Mouse (Mus musculus) intestine, embryonic 14.5 days (tissue): ENCODE data around the gene Tmem178b. TPM values are rescaled to one million over a fixed set of nuclear protein-coding genes. Genes with fewer than 3 reads are reported as not detected.

Source experiments
- ATAC-seq: fragments of 200-750 bp; cut with Nextera tagmentation; replicated peaks from 2 replicates; pipeline ENCODE4 v1.8.0; 2017; ENCODE audit warnings: low read depth, moderate number of reproducible peaks, moderate TSS enrichment, moderate library complexity; ENCODE audit not compliant: low FRiP score, low TSS enrichment
- DNase-seq: peaks from one replicate; pipeline ENCODE4 v3.0.0-alpha.2; 2018; ENCODE audit warnings: low spot score
- H3K27ac ChIP-seq: fragments of 300-500 bp; sonication (generic); 2 replicates; pipeline ENCODE4 v1.5.1; 2014; ENCODE audit warnings: low read depth, mild to moderate bottlenecking, control low read depth
- H3K27me3 ChIP-seq: fragments of 300-500 bp; sonication (generic); replicated peaks from 2 replicates; pipeline ENCODE4 v1.6.1; 2014; ENCODE audit warnings: low read length, control low read depth; ENCODE audit not compliant: control insufficient read depth, insufficient read depth
- H3K36me3 ChIP-seq: fragments of 300-500 bp; sonication (generic); 2 replicates; pipeline ENCODE4 v1.6.1; 2014; ENCODE audit warnings: low read length, control low read depth; ENCODE audit not compliant: control insufficient read depth, insufficient read depth
- H3K4me1 ChIP-seq: fragments of 300-500 bp; sonication (generic); replicated peaks from 2 replicates; pipeline ENCODE4 v1.6.1; 2014; ENCODE audit warnings: low read length, control low read depth, mixed read lengths; ENCODE audit not compliant: control insufficient read depth, insufficient read depth
- H3K4me2 ChIP-seq: fragments of 300-500 bp; sonication (generic); 2 replicates; pipeline ENCODE4 v1.6.1; 2014; ENCODE audit warnings: low read length
- H3K4me3 ChIP-seq: fragments of 300-500 bp; sonication (generic); 2 replicates; pipeline ENCODE4 v1.5.1; 2014; ENCODE audit warnings: low read depth, low read length, control low read depth, mixed read lengths
- H3K9ac ChIP-seq: fragments of 300-500 bp; sonication (generic); 2 replicates; pipeline ENCODE4 v1.6.1; 2014; ENCODE audit warnings: mild to moderate bottlenecking, low read length
- H3K9me3 ChIP-seq: fragments of 300-500 bp; sonication (generic); 2 replicates; pipeline ENCODE4 v1.6.1; 2016; ENCODE audit warnings: low read length, control low read depth; ENCODE audit not compliant: control insufficient read depth
- WGBS: fragments of 180-500 bp; shearing (Covaris S2); extraction: QIAGEN DNeasy Blood & Tissue Kit; methylation state at CpG from one replicate; pipeline ENCODE4 v1.1.7; 2014; 5-methylcytosine and 5-hydroxymethylcytosine counted together
- polyA plus RNA-seq: library from polyadenylated mRNA; unstranded; fragments of >200 nt; fragmentation: Nextera tagmentation; extraction: Ambion mirVana; gene quantifications from 2 replicates; pipeline ENCODE4 v1.2.1, GENCODE M21; 2014

Tmem178b gene
- polyA plus RNA-seq, 1 experiment from 2014 or later, result 1.5 TPM

- Histone ChIP-seq H3K27me3 (no peaks in the 10 kb centered on the region), H3K27ac (no peak overlapping the region), H3K4me3 (no peak overlapping the region), H3K4me2 (no peak overlapping the region), H3K4me1 (no peaks in the 10 kb centered on the region), H3K9me3 (no peaks in the 10 kb centered on the region), H3K36me3 (no peaks in the 10 kb centered on the region), H3K9ac (no peak overlapping the region)
- DNase-seq (no peak), ATAC-seq (no peak)
- 84% methylated on average over 7 of the region's 7 CpGs for WGBS
Observed at GRCm38 (mm10) chr6:39940920-39941319, 67.8 kb downstream of the Tmem178b start.

- no peaks in the 10 kb centered on the region for H3K27me3 ChIP-seq
- no peak overlapping the region for H3K27ac ChIP-seq
- ATAC-seq (no peak), DNase-seq (no peak)
- H3K9ac ChIP-seq, result no peak overlapping the region
- no peak overlapping the region for H3K4me2 ChIP-seq
- H3K36me3 ChIP-seq, result no peaks in the 10 kb centered on the region
- 76% methylated on average over 9 of the region's 9 CpGs for WGBS
- no peaks in the 10 kb centered on the region for H3K9me3 ChIP-seq
- H3K4me1 ChIP-seq, result no peaks in the 10 kb centered on the region
- H3K4me3 ChIP-seq, result no peak overlapping the region
Observed at GRCm38 (mm10) chr6:39944854-39945253, 71.8 kb downstream of the Tmem178b start.

GRCm38 (mm10) chr6:39945670-39946440 is 72.8 kb downstream of the Tmem178b start:
- Histone ChIP-seq H3K27me3 (no peaks in the 10 kb centered on the region), H3K4me1 (no peaks in the 10 kb centered on the region), H3K9ac (no peak overlapping the region), H3K4me3 (no peak overlapping the region), H3K27ac (no peak overlapping the region), H3K36me3 (no peaks in the 10 kb centered on the region), H3K9me3 (no peaks in the 10 kb centered on the region), H3K4me2 (no peak overlapping the region)
- DNase-seq (no peak), ATAC-seq (no peak)
- 77% methylated on average over 5 of the region's 5 CpGs for WGBS

GRCm38 (mm10) chr6:39946601-39947000 is 73.5 kb downstream of the Tmem178b start:
- Histone ChIP-seq H3K9me3 (no peaks in the 10 kb centered on the region), H3K9ac (no peak overlapping the region), H3K4me3 (no peak overlapping the region), H3K27me3 (no peaks in the 10 kb centered on the region), H3K4me2 (no peak overlapping the region), H3K36me3 (no peaks in the 10 kb centered on the region), H3K4me1 (no peaks in the 10 kb centered on the region), H3K27ac (no peak overlapping the region)
- no peak for ATAC-seq
- DNase-seq, result no peak
- 77% methylated on average over 4 of the region's 4 CpGs for WGBS

DNA sequence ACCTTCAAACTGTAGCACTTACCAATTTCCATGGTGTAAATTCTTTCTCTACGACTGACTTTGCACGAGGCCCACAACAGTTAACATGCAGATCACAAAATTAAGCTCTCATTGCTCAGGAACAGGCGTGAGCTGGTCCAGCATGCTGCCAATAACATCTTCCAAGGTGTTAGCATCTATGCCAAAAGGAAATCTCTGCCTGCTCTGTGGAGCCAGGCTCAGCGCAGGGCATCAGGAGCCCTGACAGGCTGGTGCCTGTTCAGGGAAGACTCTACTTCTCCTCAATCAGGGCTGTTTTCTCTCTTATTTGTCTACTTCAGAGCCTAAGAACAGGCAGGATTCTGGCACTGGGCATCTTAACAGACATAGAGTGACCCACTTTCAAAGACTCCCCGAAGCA is 80.9 kb downstream of the Tmem178b start:
- Histone ChIP-seq H3K36me3 (no peaks in the 10 kb centered on the region), H3K9me3 (no peaks in the 10 kb centered on the region), H3K27ac (no peak overlapping the region), H3K4me2 (no peak overlapping the region), H3K4me1 (no peaks in the 10 kb centered on the region), H3K4me3 (no peak overlapping the region), H3K9ac (no peak overlapping the region), H3K27me3 (no peaks in the 10 kb centered on the region)
- DNase-seq (no peak), ATAC-seq (no peak)
- 87% methylated on average over 5 of the region's 5 CpGs for WGBS

- no peaks in the 10 kb centered on the region for H3K4me1 ChIP-seq
- H3K27me3 ChIP-seq, result no peaks in the 10 kb centered on the region
- H3K27ac ChIP-seq, result no peak overlapping the region
- H3K36me3 ChIP-seq, result no peaks in the 10 kb centered on the region
- H3K4me2 ChIP-seq, result no peak overlapping the region
- H3K9me3 ChIP-seq, result no peaks in the 10 kb centered on the region
- H3K9ac ChIP-seq, result no peak overlapping the region
- ATAC-seq (no peak), DNase-seq (no peak)
- 96% methylated on average over 2 of the region's 2 CpGs for WGBS
- H3K4me3 ChIP-seq, result no peak overlapping the region
Observed at GRCm38 (mm10) chr6:39955211-39955610, 82.1 kb downstream of the Tmem178b start.

GRCm38 (mm10) chr6:39964606-39965005 is 91.5 kb downstream of the Tmem178b start:
- no peak overlapping the region for H3K27ac ChIP-seq
- H3K36me3 ChIP-seq, result no peaks in the 10 kb centered on the region
- H3K9me3 ChIP-seq, result no peaks in the 10 kb centered on the region
- DNase-seq (no peak), ATAC-seq (no peak)
- H3K4me1 ChIP-seq, result no peaks in the 10 kb centered on the region
- 68% methylated on average over 4 of the region's 4 CpGs for WGBS
- no peaks in the 10 kb centered on the region for H3K27me3 ChIP-seq
- H3K9ac ChIP-seq, result no peak overlapping the region
- no peak overlapping the region for H3K4me3 ChIP-seq
- no peak overlapping the region for H3K4me2 ChIP-seq

DNA sequence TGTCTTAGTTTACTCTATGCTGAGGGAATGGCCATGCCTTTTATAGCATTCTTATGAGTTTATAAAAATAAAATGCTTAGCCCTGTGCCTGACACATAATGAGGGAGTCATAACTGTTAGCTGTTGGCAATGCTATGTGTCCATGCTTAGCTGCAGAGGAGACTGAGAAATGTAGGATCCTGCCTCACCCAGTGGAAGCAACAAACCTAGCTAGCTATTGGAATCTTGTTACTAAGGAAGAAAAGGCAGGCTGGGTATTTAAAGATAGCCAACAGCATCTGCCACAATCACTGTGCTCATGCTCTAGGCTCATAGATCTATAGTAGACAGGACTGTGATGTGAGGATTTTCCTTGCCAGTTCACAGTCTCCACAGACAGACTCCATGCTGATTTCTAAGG is 97.2 kb downstream of the Tmem178b start:
- no peaks in the 10 kb centered on the region for H3K9me3 ChIP-seq
- DNase-seq, result no peak
- no peak for ATAC-seq

GRCm38 (mm10) chr6:39978942-39979341 is 105.9 kb downstream of the Tmem178b start:
- H3K4me3 ChIP-seq, result no peak overlapping the region
- no peaks in the 10 kb centered on the region for H3K36me3 ChIP-seq
- DNase-seq (no peak), ATAC-seq (no peak)
- no peak overlapping the region for H3K4me2 ChIP-seq
- H3K27me3 ChIP-seq, result no peaks in the 10 kb centered on the region
- H3K9me3 ChIP-seq, result no peaks in the 10 kb centered on the region
- H3K9ac ChIP-seq, result no peak overlapping the region
- no peaks in the 10 kb centered on the region for H3K4me1 ChIP-seq
- 82% methylated on average over 4 of the region's 4 CpGs for WGBS
- no peak overlapping the region for H3K27ac ChIP-seq

More for the DNA sequence above, 97.2 kb downstream of the Tmem178b start:
- H3K4me1 ChIP-seq, result no peaks in the 10 kb centered on the region
- no peaks in the 10 kb centered on the region for H3K27me3 ChIP-seq
- no peaks in the 10 kb centered on the region for H3K36me3 ChIP-seq
- H3K9ac ChIP-seq, result no peak overlapping the region
- no peak overlapping the region for H3K27ac ChIP-seq
- H3K4me3 ChIP-seq, result no peak overlapping the region
- no peak overlapping the region for H3K4me2 ChIP-seq
